Mouse (Mus musculus) T-helper 2 cell (primary cell): ENCODE measurements at regions not wholly inside any gene's neighbourhood (a gene's known extent, or its start where the extent isn't known, plus 50 kb on each side); places are given as distances from the start of the nearest gene placed in this dataset.

Source experiments
- in situ Hi-C: fragments of 300-600 bp; cut with MboI, MseI; formaldehyde crosslinking; loops from one replicate; pipeline ENCODE4 v1.15.1; 2025; ENCODE audit warnings: high pct_unique_total_duplicates

DNA sequence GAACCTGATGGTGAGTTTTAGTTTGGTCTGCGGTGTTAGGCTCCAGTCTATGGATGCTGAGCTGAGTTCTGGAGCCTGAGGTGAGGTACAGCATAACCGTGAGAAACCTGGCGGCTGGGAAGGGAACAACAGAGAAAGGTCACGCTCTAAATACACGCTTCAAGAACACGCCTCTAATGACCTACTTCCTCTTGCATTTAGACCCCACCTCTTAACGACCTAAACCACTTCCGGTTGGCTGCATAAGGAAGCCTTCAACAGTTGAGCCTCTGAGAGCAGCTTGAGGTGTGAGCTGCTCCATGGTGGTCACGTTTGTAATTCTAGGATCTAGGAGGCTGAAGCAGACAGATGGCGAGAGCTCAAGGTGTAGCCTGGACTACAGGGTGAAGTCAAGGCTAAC lies 175.8 kb downstream of the Zfp365 start:
- in situ Hi-C loops: no loop called here

DNA sequence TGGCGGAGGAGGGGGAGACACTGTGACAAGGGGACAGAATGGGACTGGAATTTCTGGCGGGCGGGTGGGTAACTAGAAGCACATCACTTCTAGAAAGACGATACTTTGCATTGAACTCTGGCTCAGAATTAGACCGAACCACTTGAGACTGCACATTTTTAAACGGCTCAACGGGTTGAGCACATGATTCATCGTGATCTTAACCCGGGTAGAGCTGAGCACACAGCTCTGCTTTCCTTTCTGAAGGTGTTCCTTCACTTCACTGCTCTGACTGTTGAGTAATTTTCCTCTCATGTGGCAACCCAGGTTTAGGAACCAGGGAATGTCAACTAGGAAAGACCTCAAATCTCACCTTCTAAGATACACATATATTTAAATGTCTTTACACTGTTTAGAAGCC lies 180.9 kb downstream of the Zfp365 start:
- in situ Hi-C loops: no loop called here

DNA sequence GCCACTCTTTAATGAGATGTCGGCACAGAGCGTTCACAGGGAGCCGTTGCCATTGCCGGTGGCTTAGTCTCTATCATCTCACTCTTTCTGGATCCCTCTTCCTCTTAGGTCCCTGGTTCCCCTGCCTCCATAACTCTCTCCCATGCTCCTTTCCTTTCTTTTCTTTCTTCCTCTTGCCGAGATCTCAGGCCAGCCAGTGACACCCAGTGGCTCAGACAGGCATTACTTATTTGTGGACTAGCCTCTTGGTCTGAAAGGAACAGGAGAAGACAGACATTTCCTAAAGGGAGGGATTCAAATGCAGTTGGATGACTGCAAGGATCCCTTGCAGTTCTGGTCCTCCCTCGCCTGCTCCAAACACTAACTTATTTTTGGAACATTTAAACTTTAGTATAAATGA lies 180.5 kb upstream of the Ado start:
- in situ Hi-C loops: no loop called here

- in situ Hi-C loops: no loop called here
Measured at GRCm38 (mm10) chr10:67727580-67727979, 178.8 kb upstream of the Ado start.

- in situ Hi-C loops: no loop called here
Measured at GRCm38 (mm10) chr10:67726796-67727195, 178.0 kb upstream of the Ado start.

GRCm38 (mm10) chr10:67726351-67726750 lies 177.6 kb upstream of the Ado start:
- in situ Hi-C loops: no loop called here

DNA sequence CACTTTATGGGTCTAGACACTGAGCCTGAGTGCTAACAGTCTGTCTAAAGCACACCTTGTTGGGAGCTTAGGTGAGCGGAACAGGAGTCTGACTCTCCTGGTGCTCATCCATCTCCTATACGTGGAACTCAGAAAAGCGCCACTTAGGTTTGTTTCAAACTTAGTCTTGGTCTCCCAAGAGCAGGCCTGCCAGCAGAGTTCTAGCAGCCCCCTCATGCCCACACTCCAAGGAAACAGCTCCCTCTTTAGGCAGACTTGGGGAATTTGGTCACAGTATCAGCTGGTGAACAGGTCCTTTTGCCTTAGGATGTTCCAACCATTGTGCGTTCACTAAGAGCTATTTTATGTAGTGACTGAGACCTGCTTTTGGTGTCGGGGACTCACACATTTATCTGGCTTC lies 173.0 kb upstream of the Ado start:
- in situ Hi-C loops: loop anchor here (5.0 kb wide), 1 partner anchor 404 kb away; no protein-coding TSS in a partner anchor

DNA sequence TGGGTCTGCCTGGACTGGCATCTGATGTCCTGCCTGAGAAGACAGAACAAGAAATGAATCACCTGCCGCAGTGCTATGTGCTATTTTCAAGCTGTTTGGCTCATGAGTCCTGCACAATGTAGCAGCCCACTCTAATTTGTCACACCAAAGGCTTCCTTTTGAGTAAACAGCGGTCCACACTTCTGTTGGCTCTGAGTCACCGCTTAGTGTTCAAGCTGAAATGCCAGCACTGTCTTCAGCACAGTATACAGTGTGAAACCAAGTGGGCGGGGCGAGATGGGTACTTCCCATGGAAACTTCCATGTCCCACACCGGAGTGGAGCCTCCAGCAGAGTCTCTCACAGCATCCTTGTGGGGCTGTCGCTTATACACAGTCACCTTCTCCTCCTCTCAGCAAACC lies 168.8 kb upstream of the Ado start:
- in situ Hi-C loops: loop anchor here (10.0 kb wide), 1 partner anchor 73 kb away; no protein-coding TSS in a partner anchor

- in situ Hi-C loops: loop anchor here (10.0 kb wide), 1 partner anchor 70 kb away; no protein-coding TSS in a partner anchor
Measured at GRCm38 (mm10) chr10:67715046-67715445, 166.3 kb upstream of the Ado start.

GRCm38 (mm10) chr10:67713098-67713497 lies 164.3 kb upstream of the Ado start:
- in situ Hi-C loops: loop anchor here (10.0 kb wide), 1 partner anchor 68 kb away; no protein-coding TSS in a partner anchor

DNA sequence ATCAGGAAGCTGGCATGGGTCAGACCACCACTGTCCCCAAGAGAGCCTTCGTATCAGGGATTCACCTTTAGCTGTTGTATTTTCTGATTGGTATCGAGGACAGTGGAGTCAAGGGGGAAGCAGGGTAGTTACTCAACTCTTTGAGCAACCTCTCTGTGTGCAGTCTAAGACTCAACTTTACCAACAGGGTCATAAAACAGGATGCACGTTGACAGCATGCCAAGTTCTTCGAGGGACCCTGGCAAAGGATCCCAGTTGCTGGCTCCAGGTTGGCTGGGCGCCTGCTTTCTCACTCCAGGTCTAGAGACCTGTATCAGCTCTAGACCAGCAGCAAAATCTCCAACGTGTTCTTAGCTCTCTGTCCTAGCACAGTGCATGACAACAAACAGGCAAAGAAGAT lies 163.9 kb upstream of the Ado start:
- in situ Hi-C loops: loop anchor here (10.0 kb wide), 1 partner anchor 68 kb away; no protein-coding TSS in a partner anchor

GRCm38 (mm10) chr10:67711961-67712360 lies 163.2 kb upstream of the Ado start:
- in situ Hi-C loops: loop anchor here (10.0 kb wide), 1 partner anchor 67 kb away; no protein-coding TSS in a partner anchor

GRCm38 (mm10) chr10:67706436-67706835 lies 157.7 kb upstream of the Ado start:
- in situ Hi-C loops: no loop called here

GRCm38 (mm10) chr10:67702783-67703455 lies 154.2 kb upstream of the Ado start:
- in situ Hi-C loops: no loop called here

DNA sequence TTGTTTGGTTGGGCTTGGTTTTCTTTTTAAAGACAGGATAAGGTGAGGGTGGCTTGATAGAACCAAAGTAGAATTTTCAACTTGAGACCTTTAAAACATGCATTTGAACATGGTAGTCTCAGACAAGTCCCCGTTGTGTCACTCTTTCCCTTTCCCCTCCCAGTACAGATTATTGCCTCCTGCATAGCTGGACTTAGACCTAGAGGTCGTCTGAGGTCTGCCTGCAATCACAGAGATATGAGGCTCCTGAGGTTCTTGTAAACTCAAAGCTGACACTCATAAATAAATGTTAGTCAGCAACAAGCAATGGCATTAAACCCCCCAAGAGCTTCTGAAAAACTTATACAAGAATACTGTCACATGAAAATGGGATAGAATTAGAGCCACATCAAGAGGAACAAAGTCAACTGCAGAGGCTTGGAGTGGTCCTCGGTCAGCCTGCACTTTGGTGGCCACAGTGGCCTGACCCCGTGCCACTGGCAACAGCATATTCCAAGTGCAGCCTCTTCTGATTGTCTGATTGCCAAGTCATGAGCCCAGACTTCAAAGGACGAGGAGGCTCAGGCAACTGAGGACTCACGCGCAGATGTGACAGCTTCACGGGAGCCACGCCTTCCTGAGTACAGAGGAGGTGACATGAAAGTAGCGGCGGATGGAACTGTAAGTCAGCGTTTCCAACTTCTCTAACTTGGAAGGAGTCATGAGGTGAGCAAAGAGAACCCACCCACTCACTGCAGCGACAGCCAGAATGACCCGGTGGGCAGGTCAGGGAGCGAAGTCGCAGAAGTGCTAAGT lies 148.8 kb upstream of the Ado start:
- in situ Hi-C loops: loop anchor here (5.0 kb wide), 1 partner anchor 40 kb away; no protein-coding TSS in a partner anchor

DNA sequence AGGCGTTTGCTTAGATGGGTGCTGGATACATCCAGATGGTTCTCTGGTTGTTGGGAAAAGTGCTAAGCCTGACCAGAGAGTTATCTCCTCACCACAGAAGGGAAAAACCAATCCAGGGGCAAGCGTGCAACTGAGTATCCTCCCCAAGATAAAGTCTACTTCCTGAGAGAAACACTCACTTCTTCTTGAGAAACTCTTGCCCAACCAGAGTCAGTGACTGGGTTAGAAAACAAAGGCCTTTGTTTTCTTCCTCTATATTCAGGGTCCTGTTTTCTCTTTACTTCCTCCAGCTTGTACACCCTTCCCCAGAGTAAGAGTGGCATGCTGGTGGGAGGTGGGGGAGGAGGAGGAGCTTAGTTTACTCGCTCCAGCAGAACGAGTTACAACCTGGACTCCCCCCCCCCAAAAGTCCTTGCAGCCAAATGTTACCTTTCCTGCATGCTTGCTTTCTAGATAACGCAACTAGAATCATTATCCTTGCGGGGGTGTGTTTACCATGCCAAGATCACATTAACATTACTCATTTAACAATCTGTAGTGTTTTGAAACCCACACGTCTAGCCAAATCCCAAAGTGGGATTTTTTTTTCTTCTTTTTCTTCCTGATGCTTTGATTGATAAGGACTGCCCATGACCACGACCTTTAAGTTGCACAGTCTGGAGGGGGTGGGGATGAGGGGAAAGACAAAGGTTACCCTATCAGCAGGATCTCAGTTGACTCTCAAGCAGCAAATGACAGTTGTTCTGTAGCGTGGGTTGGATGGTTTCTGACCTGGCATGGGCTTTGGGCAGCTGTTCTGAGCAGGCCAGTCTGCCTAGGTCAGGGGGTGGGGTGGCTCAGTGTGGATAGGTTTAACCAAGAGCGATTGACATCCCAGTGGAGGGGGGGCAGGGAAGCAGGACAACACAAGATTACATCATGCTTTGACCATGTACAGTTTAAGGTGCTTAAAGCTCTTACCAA lies 147.4 kb upstream of the Ado start:
- in situ Hi-C loops: loop anchor here (5.0 kb wide), 1 partner anchor 39 kb away; no protein-coding TSS in a partner anchor

DNA sequence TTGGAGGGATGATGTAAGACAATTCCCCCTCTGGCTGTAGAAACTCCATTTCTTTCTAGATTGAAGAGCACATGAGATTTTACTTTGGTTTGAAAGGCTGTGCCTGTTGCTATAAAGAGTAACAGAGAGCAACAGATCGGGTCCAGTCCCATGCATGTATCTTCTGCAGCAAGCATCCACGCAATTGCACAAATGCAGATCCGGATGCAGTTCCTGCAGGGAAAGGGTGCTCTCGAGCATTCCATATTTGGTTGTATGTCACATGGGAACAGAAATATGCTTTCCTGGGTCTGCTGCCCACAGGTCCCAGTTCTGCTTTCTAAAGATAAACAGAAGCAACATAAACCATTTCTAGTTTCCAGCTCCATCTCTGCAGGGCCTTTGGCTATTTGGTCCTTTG lies 146.0 kb upstream of the Ado start:
- in situ Hi-C loops: loop anchor here (5.0 kb wide), 1 partner anchor 37 kb away; no protein-coding TSS in a partner anchor

DNA sequence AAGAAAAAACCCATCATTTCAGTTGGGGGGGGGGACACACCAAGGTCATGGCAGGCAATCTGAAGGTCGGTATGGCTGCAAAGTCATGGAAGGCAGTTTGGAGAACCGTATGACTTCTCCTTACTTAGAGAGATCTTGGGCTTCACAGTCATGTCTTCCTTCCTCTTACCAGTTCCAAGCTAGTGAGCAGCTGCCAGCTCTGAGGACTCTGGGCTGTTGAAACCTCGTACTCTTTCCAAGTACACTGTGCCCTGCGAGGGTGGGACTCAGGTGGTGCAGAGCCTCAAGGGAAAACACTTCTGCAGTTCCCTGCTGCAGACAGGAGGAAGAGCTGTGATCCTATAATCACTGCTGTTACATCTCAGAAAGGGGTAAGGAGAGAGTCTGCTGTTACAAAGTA lies 144.8 kb upstream of the Ado start:
- in situ Hi-C loops: no loop called here

- in situ Hi-C loops: no loop called here
Measured at GRCm38 (mm10) chr10:67689944-67690670, 141.4 kb upstream of the Ado start.

GRCm38 (mm10) chr10:67679382-67679781 lies 130.6 kb upstream of the Ado start:
- in situ Hi-C loops: no loop called here

DNA sequence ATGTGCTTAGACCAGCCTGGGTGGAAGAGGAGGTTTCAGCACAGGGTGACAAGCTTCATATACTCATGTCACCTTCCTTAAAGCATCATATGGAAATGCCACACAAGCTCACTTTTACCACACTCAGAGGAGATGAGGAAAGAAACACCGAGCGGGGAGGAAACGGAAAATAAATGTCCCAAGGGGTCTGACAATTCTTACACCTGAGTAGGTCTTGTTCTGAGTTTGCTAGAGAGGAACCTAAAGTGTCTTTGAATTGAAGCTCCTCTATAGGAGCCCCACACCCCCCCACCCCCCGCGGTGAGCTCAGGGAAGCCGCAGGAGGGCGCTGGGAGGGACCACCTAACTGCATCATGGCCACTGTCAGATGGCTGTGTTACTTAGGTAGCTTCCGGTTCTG lies 124.7 kb upstream of the Ado start:
- in situ Hi-C loops: no loop called here
